Mouse (Mus musculus) gastrocnemius, adult 2 months (tissue): ENCODE measurements around the gene Hivep3. TPM values are rescaled to one million over a fixed set of nuclear protein-coding genes. Genes with fewer than 3 reads are reported as not detected.
A peak's percentile ranks its signal among the peaks of the same experiment; 100 is the strongest.

Source experiments
- DNase-seq: peaks from one replicate; pipeline ENCODE4 v3.0.0; 2022
- H3K27ac ChIP-seq: fragments of 200-600 bp; 2 replicates; pipeline ENCODE4 v1.8.1; 2022; ENCODE audit warnings: mild to moderate bottlenecking
- H3K4me3 ChIP-seq: fragments of 200-600 bp; 2 replicates; pipeline ENCODE4 v1.8.1; 2022; ENCODE audit warnings: mild to moderate bottlenecking, moderate library complexity
- CTCF ChIP-seq: fragments of 200-600 bp; IDR thresholded peaks from 2 replicates; pipeline ENCODE4 v1.8.1; 2022; ENCODE audit warnings: antibody characterized with exemption, mild to moderate bottlenecking, moderate library complexity
- intact Hi-C: fragments of 180-260 bp; cut with DNase I; formaldehyde crosslinking; loops from one replicate; pipeline ENCODE4 v1.15.1; 2025
- total RNA-seq, 2 experiments: library from RNA; stranded (reverse); gene quantifications; 2 replicates each; pipeline ENCODE4 v1.2.3; 2021

The Hivep3 gene
- total RNA-seq, 2 experiments from 2014 or later = 1.7 to 3.5 TPM

GRCm38 (mm10) chr4:120131441-120132220, 398.0 kb downstream of the Hivep3 start:
- TF ChIP-seq CTCF = no peak
- DNase-seq = peak; percentile 68
- no peak overlapping the region for H3K27ac ChIP-seq
- H3K4me3 ChIP-seq = no peak overlapping the region
- intact Hi-C loops = loop anchor here (10.0 kb wide), 1 partner anchor 897 kb away; the partner anchor contains the start of genes AU022252 and P3h1

DNA sequence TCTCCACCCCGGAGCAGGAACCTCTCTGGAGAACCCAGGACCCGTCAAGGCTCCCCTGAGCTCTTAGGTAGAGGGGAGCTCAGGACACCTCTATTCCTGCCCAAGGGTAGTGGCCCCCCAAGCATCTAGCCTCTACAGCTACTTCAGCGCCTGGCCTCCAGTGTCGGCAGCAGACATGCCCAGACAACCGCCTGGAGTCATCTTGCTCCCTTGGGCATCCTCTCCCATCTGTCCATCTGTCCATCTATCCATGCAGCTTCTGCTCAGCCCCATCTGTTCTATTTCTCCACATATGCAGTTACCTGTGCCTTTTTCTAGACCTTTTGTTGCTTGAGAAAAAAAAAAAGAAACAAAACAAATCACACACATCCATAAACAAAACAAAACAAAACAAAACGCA, 400.6 kb downstream of the Hivep3 start:
- intact Hi-C loops = loop anchor here (10.0 kb wide), 1 partner anchor 899 kb away; the partner anchor contains the start of genes AU022252 and P3h1
- H3K27ac ChIP-seq = no peak overlapping the region

GRCm38 (mm10) chr4:120141810-120142209, 408.2 kb downstream of the Hivep3 start:
- intact Hi-C loops = no loop called here
- TF ChIP-seq CTCF = no peak
- Histone ChIP-seq H3K4me3 (no peak overlapping the region), H3K27ac (no peak overlapping the region)
- DNase-seq = no peak

More for the DNA sequence above, 400.6 kb downstream of the Hivep3 start:
- TF ChIP-seq CTCF = no peak
- DNase-seq = no peak
- H3K4me3 ChIP-seq = no peak overlapping the region

- Histone ChIP-seq H3K4me3 (no peak overlapping the region), H3K27ac (peak overlapping the region; percentile 53; the same call in 1 of the 2 replicates)
- intact Hi-C loops = no loop called here
- DNase-seq = peak; percentile 84
- TF ChIP-seq CTCF = peak; percentile 40; the same call in 1 of the 2 replicates
Observed at GRCm38 (mm10) chr4:120142905-120143304, 409.3 kb downstream of the Hivep3 start.

- peak; percentile 82 for DNase-seq
- intact Hi-C loops = no loop called here
Observed at GRCm38 (mm10) chr4:120144343-120144742, 410.8 kb downstream of the Hivep3 start.

DNA sequence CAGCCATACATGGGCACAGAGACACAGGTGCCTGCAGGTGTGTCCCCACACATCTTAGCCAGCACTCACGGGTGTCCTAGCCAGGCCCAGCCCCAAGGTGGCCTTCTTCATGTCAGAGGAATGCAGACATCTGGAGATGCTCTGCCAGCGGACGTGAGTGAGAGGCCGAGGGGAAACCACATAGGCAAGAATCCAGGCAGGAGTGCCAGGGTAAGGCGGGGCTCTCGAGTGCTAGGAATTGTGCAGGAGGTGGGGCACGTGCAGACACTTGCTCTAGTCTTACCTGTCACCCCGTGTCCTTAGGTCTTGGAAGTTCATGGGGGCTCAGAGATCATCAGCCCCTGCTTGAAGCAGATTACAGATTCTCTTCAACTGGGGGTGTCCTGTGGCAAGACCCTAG, 412.3 kb downstream of the Hivep3 start:
- intact Hi-C loops = no loop called here
- Histone ChIP-seq H3K4me3 (no peak overlapping the region), H3K27ac (no peak overlapping the region)
- no peak for TF ChIP-seq CTCF
- DNase-seq = no peak

More at GRCm38 (mm10) chr4:120144343-120144742, 410.8 kb downstream of the Hivep3 start:
- Histone ChIP-seq H3K4me3 (no peak overlapping the region), H3K27ac (peak overlapping the region; percentile 35; the same call in 1 of the 2 replicates)
- TF ChIP-seq CTCF = no peak

GRCm38 (mm10) chr4:120148291-120149141, 414.9 kb downstream of the Hivep3 start:
- no peak for TF ChIP-seq CTCF
- peak overlapping the region; percentile 53 for H3K4me3 ChIP-seq
- H3K27ac ChIP-seq = peak overlapping the region; percentile 55
- DNase-seq = peak; percentile 85
- intact Hi-C loops = no loop called here

GRCm38 (mm10) chr4:120149142-120149524, 415.5 kb downstream of the Hivep3 start:
- peak; percentile 34 for DNase-seq
- intact Hi-C loops = no loop called here
- peak overlapping the region; percentile 55 for H3K27ac ChIP-seq
- TF ChIP-seq CTCF = peak; percentile 60
- peak overlapping the region; percentile 53 for H3K4me3 ChIP-seq

DNA sequence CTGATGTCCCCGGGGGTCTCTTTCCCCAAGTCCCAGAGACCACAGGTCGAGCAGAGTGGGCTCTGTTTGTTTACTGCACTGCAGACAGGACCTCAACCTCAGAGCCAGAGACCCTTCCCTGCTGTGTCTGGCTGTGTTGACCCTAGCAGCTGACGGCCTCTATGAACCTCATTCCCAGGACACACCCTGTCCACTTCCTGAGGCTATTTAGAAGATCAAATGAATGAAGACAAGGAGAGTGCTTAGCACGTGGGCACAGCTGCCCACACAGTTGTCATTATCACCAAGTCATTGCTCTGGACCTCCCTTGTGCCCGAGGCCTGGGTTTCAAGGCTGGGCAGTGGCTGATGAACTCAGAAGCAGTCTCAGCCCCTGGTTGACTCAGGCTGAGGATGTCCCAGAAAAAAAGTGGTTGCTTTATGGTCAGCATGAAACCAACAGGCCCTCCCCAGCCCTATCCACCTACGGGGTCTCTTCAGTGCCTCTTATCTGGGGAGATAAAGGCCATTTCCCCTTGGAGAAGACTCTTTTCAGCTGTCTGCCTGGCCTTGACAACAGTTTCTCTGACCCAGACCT, 416.8 kb downstream of the Hivep3 start:
- no peak for TF ChIP-seq CTCF
- no peak for DNase-seq
- H3K27ac ChIP-seq = no peak overlapping the region
- no peak overlapping the region for H3K4me3 ChIP-seq
- intact Hi-C loops = no loop called here

- H3K27ac ChIP-seq = no peak overlapping the region
- no peak overlapping the region for H3K4me3 ChIP-seq
- peak; percentile 9 for DNase-seq
- TF ChIP-seq CTCF = no peak
- intact Hi-C loops = no loop called here
Observed at GRCm38 (mm10) chr4:120151906-120152305, 418.3 kb downstream of the Hivep3 start.

- no peak overlapping the region for H3K27ac ChIP-seq
- DNase-seq = peak; percentile 9
- H3K4me3 ChIP-seq = no peak overlapping the region
- intact Hi-C loops = no loop called here
- peak; percentile 31; the same call in 1 of the 2 replicates for TF ChIP-seq CTCF
Observed at GRCm38 (mm10) chr4:120152648-120153047, 419.1 kb downstream of the Hivep3 start.

GRCm38 (mm10) chr4:120153736-120154135, 420.2 kb downstream of the Hivep3 start:
- no peak for DNase-seq
- intact Hi-C loops = no loop called here
- H3K4me3 ChIP-seq = no peak overlapping the region
- TF ChIP-seq CTCF = no peak
- H3K27ac ChIP-seq = no peak overlapping the region
